Mouse (Mus musculus): Measurements from ENCODE around the gene Kcng1.

Kcng1 gene

GRCm38 (mm10) chr2:168280729-168281581 is 581 bp downstream of the Kcng1 start:
- ChIA-PET POLR2A (interaction anchor here (0.5 to 1.5 kb wide), 12 partner anchors 11 to 1268 kb away, joined by 3 to 5 read pairs (median 3); no protein-coding TSS in a partner anchor), CTCF (interaction anchor here in 3 of 4 experiments (0.6 to 1.5 kb wide), 15 partner anchors 10 to 598 kb away, joined by 3 to 5 read pairs (median 3); no protein-coding TSS in a partner anchor)

GRCm38 (mm10) chr2:168274374-168274935 is 7.1 kb downstream of the Kcng1 start:
- ChIA-PET CTCF (interaction anchor here in 3 of 4 experiments (0.6 to 1.4 kb wide), 5 partner anchors 13 to 177 kb away, joined by 3 to 5 read pairs (median 3); no protein-coding TSS in a partner anchor), POLR2A (no interaction called here)

DNA sequence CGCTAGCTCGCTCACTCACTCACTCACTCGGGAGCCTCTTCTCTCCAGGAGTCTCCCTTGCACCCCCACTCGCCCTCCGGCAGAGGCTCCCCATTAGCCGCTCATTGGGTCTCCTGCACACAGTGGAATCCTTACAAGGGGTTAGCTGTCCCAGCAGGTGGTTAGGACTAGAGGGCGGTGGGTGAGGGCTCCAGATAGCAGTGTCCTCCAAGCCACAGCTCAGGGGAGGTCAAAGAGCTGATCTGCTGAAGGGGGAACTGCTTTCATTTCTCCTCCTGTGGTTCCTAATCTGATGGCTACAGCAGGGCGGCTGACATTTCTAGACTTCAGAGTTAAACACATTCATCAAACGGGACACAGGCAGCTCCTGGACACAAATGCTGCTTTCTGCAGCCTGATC is 8.1 kb downstream of the Kcng1 start:
- POLR2A ChIA-PET = interaction anchor here in 1 of 4 experiments (0.6 kb wide), 1 partner anchor 197 kb away, joined by 5 read pairs; no protein-coding TSS in a partner anchor

GRCm38 (mm10) chr2:168268033-168268432 is 13.5 kb downstream of the Kcng1 start:
- ChIA-PET POLR2A (interaction anchor here (0.6 to 1.2 kb wide), 6 partner anchors 9 to 685 kb away, joined by 3 to 5 read pairs (median 3); no protein-coding TSS in a partner anchor), CTCF (interaction anchor here (0.5 to 2.5 kb wide), 27 partner anchors 11 to 725 kb away, joined by 3 to 19 read pairs (median 4); no protein-coding TSS in a partner anchor)

More for the DNA sequence above, 8.1 kb downstream of the Kcng1 start:
- CTCF ChIA-PET = interaction anchor here in 2 of 4 experiments (0.5 to 1.4 kb wide), 4 partner anchors 8 to 172 kb away, joined by 3 to 5 read pairs (median 4); partner anchors contain the start of gene Kcng1 (in 1 of the 2)

GRCm38 (mm10) chr2:168260900-168261299 is 20.6 kb downstream of the Kcng1 start:
- POLR2A ChIA-PET = interaction anchor here in 1 of 4 experiments (1.1 kb wide), 1 partner anchor 502 kb away, joined by 3 read pairs; no protein-coding TSS in a partner anchor
- CTCF ChIA-PET = interaction anchor here in 2 of 4 experiments (1.5 to 1.8 kb wide), 2 partner anchors 11 kb away, joined by 4 to 10 read pairs; no protein-coding TSS in a partner anchor

- ChIA-PET CTCF (interaction anchor here in 3 of 4 experiments (1.1 to 1.8 kb wide), 3 partner anchors 10 to 185 kb away, joined by 3 to 10 read pairs (median 4); no protein-coding TSS in a partner anchor), POLR2A (interaction anchor here in 1 of 4 experiments (1.1 kb wide), 1 partner anchor 503 kb away, joined by 3 read pairs; no protein-coding TSS in a partner anchor)
Observed at GRCm38 (mm10) chr2:168260124-168260523, 21.4 kb downstream of the Kcng1 start.

DNA sequence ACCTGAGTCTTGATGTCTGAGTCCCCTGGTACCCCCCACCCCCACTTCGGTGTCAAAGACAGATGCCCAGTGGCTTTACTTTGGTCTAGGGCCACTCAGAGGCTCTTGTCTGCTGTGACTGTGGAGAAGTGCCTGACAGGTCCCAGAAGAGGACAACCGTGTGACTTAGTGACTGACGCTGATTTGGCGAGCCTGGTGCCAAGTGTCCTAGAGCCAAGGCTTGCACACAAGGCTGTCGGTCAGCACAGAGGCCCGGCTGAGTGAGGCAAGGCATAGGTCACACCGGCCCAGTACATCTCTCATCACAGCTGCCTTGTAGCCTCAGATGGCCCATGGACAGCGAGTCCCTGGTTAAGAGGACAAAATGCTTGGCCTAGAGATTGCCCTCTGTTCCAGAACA is 22.5 kb downstream of the Kcng1 start:
- ChIA-PET POLR2A (interaction anchor here in 1 of 4 experiments (0.5 kb wide), 1 partner anchor 10 kb away, joined by 4 read pairs; no protein-coding TSS in a partner anchor), CTCF (interaction anchor here in 2 of 4 experiments (1.1 to 1.8 kb wide), 2 partner anchors 10 to 186 kb away, joined by 3 to 10 read pairs; no protein-coding TSS in a partner anchor)

DNA sequence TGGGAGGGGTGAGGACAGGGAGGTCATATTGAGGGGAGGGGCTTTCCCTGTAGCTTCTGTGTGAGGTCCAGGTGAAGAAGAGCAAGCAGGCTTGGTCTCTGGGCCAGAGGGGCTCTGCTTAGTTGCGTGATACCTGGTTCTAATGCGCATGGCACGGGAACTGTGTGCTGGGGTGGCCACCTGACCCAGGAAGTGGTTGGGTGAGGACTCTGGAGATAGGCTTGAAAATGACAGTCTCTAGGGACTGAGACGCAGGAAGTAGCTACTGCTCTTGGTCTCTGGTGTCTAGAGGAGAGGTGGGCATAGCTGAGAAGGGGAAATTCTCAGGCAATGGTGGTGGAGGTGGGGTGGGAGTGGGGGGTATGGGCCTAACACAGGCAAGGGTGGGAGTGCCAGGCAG is 24.3 kb downstream of the Kcng1 start:
- CTCF ChIA-PET = interaction anchor here in 3 of 4 experiments (0.6 to 2.2 kb wide), 4 partner anchors 11 to 31 kb away, joined by 3 to 10 read pairs (median 4); no protein-coding TSS in a partner anchor
- POLR2A ChIA-PET = interaction anchor here in 2 of 4 experiments (0.6 to 0.7 kb wide), 2 partner anchors 11 to 171 kb away, joined by 3 read pairs; no protein-coding TSS in a partner anchor

- POLR2A ChIA-PET = interaction anchor here in 1 of 4 experiments (0.7 to 1.1 kb wide), 2 partner anchors 11 to 12 kb away, joined by 3 read pairs; no protein-coding TSS in a partner anchor
- CTCF ChIA-PET = interaction anchor here in 3 of 4 experiments (0.6 to 2.2 kb wide), 5 partner anchors 12 to 1973 kb away, joined by 3 to 10 read pairs (median 4); no protein-coding TSS in a partner anchor
Observed at GRCm38 (mm10) chr2:168256506-168256905, 25.0 kb downstream of the Kcng1 start.

GRCm38 (mm10) chr2:168253822-168254221 is 27.7 kb downstream of the Kcng1 start:
- CTCF ChIA-PET = interaction anchor here in 3 of 4 experiments (0.5 to 3.2 kb wide), 22 partner anchors 8 to 588 kb away, joined by 3 to 13 read pairs (median 4); no protein-coding TSS in a partner anchor
- POLR2A ChIA-PET = interaction anchor here in 3 of 4 experiments (0.6 to 2.9 kb wide), 11 partner anchors 9 to 482 kb away, joined by 3 to 15 read pairs (median 4); partner anchors contain the start of gene Adnp (in 2 of the 3)

GRCm38 (mm10) chr2:168252639-168253292 is 28.8 kb downstream of the Kcng1 start:
- CTCF ChIA-PET = interaction anchor here (0.5 to 3.2 kb wide), 36 partner anchors 10 to 589 kb away, joined by 3 to 13 read pairs (median 3); no protein-coding TSS in a partner anchor
- POLR2A ChIA-PET = interaction anchor here in 3 of 4 experiments (0.6 to 2.9 kb wide), 11 partner anchors 10 to 660 kb away, joined by 3 to 8 read pairs (median 3); partner anchors contain the start of gene Adnp (in 1 of the 3)

GRCm38 (mm10) chr2:168250270-168250669 is 31.3 kb downstream of the Kcng1 start:
- ChIA-PET POLR2A (interaction anchor here in 3 of 4 experiments (0.5 to 1.1 kb wide), 7 partner anchors 10 to 219 kb away, joined by 3 to 5 read pairs (median 3); no protein-coding TSS in a partner anchor), CTCF (interaction anchor here (0.5 to 2.0 kb wide), 32 partner anchors 10 to 643 kb away, joined by 3 to 10 read pairs (median 4); no protein-coding TSS in a partner anchor)

GRCm38 (mm10) chr2:168248856-168249245 is 32.7 kb downstream of the Kcng1 start:
- CTCF ChIA-PET = interaction anchor here (0.6 to 2.0 kb wide), 23 partner anchors 9 to 905 kb away, joined by 3 to 10 read pairs (median 4); no protein-coding TSS in a partner anchor
- POLR2A ChIA-PET = interaction anchor here in 2 of 4 experiments (0.6 to 4.4 kb wide), 5 partner anchors 11 to 47 kb away, joined by 3 to 22 read pairs (median 4); no protein-coding TSS in a partner anchor

DNA sequence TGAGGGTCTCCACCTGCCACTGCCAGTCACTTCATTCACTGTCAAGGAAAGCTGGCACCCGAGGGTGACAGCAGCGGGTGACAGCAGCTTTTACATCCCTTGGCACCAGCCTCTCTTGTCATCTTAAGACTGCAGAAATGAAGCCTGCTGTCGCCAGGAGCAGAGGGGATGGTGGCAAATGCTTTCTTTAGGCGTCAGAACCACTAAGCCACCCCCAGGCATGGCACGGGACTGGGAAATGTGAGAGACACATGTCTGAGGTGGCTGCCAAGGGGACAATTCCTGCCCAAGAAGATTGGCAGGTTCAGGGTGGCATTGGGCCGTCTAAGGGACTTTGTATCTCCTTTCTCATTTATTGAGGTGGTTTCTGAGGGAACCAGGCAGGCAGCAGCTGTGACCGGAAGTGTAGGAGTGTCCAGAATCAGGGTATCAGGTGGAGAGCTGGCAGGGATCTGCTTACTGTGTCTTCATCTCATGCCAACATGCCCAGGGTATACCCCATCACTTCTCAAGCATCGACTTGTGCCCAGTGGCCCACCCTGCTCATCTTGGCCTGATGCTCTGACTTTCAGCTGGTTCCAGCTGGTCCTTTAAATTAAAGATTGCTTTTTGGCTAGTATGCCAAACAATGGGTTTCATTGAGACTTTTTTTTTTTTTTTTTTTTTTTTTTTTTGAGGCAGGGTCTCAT is 33.2 kb downstream of the Kcng1 start:
- ChIA-PET POLR2A (interaction anchor here in 3 of 4 experiments (0.6 to 4.4 kb wide), 5 partner anchors 11 to 185 kb away, joined by 3 to 22 read pairs (median 4); no protein-coding TSS in a partner anchor), CTCF (interaction anchor here (0.6 to 2.0 kb wide), 23 partner anchors 8 to 381 kb away, joined by 3 to 10 read pairs (median 4); no protein-coding TSS in a partner anchor)

DNA sequence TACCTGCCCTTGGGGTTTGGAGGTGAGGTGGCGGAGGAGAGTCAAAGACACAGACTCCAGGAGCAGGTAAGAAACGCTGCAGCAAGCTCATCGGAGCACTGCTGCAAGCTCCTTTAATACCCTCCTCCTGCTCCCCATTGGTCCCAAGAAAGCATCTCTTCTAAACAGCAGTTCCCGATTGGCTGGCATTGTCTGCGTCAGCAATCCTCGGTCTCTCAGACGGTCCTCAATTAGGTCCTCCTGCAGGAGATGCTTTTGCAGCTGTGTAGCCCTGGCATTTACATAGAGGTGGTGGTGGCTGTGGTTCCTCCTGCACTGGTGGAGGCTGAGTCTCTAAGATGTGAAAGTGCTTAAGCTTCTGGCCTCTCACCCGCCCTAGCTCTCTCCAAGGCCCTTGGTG is 36.0 kb downstream of the Kcng1 start:
- ChIA-PET CTCF (interaction anchor here in 3 of 4 experiments (0.5 to 1.6 kb wide), 6 partner anchors 8 to 300 kb away, joined by 3 to 7 read pairs (median 3); no protein-coding TSS in a partner anchor), POLR2A (interaction anchor here in 2 of 4 experiments (0.6 to 4.4 kb wide), 5 partner anchors 11 to 131 kb away, joined by 3 to 22 read pairs (median 4); partner anchors contain the start of gene Adnp (in 1 of the 2))

- POLR2A ChIA-PET = interaction anchor here in 1 of 4 experiments (1.8 to 2.2 kb wide), 2 partner anchors 11 to 36 kb away, joined by 5 to 7 read pairs; partner anchors contain the start of gene Adnp
- CTCF ChIA-PET = interaction anchor here in 2 of 4 experiments (1.0 to 1.2 kb wide), 2 partner anchors 10 to 89 kb away, joined by 3 to 5 read pairs; no protein-coding TSS in a partner anchor
Observed at GRCm38 (mm10) chr2:168243278-168243677, 38.3 kb downstream of the Kcng1 start.
